Mouse (Mus musculus) erythroblast, embryonic 14.5 days (primary cell): ENCODE data around the gene Prl5a1.

Experiments
- GATA1 ChIP-seq: IDR thresholded peaks from 2 replicates; pipeline ENCODE4 v1.6.1; 2012; ENCODE audit warnings: low read length, inconsistent platforms, mixed read lengths
- TAL1 ChIP-seq: IDR thresholded peaks from 3 replicates; pipeline ENCODE4 v1.6.1; 2012; ENCODE audit warnings: low read length, inconsistent platforms, mixed read lengths

DNA sequence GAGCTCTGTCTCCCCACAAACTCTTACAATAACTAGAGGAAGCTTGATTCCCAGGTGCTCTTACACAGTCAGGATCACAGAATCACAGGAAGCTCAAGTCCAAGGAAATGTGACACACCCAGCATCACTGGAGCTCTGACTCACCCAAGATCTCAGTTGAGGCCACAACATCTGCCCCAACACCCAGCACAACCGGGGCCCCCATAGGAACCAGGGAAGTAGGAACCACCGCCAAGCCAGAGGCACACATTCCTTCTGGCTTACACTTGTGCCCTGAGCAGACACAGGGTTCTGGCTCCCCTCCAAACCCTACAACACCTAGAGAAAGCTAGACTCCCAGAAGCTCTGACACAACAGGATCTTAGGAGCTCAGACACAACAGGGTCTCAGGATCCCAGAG, 9.5 kb upstream of the Prl5a1 start:
- TF ChIP-seq TAL1: no peak
- no peak for TF ChIP-seq GATA1
